Mouse (Mus musculus) spleen, adult 2 months (tissue): ENCODE measurements around the gene Tceal7.

Source experiments
- CTCF ChIP-seq: fragments of 200-500 bp; IDR thresholded peaks from 2 replicates; pipeline ENCODE4 v1.5.1; 2011; ENCODE audit warnings: mild to moderate bottlenecking, inconsistent platforms; ENCODE audit not compliant: insufficient read depth, insufficient read length, insufficient replicate concordance; ENCODE audit errors: extremely low read depth
- POLR2A ChIP-seq: fragments of 200-500 bp; IDR thresholded peaks from 2 replicates; pipeline ENCODE4 v1.6.1; 2011; ENCODE audit warnings: low read depth, low read length, inconsistent platforms

DNA sequence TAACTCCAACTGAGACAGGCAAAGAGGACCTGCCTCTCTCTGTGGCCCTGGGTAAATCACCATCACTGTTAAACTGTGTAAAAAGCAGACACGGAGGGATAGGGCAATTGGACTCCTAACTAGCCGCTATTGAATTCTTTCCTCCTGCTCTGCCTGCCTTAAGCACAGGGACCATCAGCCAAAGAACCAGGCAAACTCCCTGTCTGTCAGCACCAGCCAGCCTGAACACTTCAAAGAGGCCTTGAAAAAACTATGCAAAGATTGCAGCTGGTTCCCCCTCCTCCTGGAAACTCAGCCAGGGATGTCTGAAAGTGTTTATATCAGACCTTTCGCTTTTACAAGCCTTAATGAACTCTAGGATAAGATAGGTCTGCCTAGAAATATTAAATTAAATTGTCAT is 60.0 kb downstream of the Tceal7 start:
- TF ChIP-seq CTCF (no peak), POLR2A (no peak)
